ENCODE assay signal across 21 mouse cellular contexts in genomic region chr8:125419202-125419830, GRCm38 (mm10).
DNase-seq lines count a peak whose midpoint lies in the region; ATAC-seq and TF ChIP-seq lines count a peak whose summit lies in the region.
"Had no signal": no experiment of that assay in that cellular context is flagged by ENCODE, and none has a peak within 500 bp of the region (broad histone marks: within the 10 kb centered on the region; RNA-seq: fewer than 3 reads in every experiment).

No protein-coding gene starts in this region.

- no peak for TF ChIP-seq CTCF in hindbrain, postnatal 0 days (IDR thresholded peaks at IDR 0.05; ENCODE audit: low read depth)

- DNase-seq in brain, adult 2 months (ENCODE audit: low read depth, low spot score): peak; percentile 55
- peak; percentile 40 for DNase-seq in cerebellum, adult 8-10 months
- DNase-seq in hindbrain, postnatal 0 days (ENCODE audit: low spot score): peak; percentile 34
- no peak for DNase-seq in frontal cortex, postnatal 36 days (ENCODE audit: low spot score in 2 of 2)
- no peak for DNase-seq in lung, postnatal 36 days
- DNase-seq in heart, adult 18-20 months: no peak
- DNase-seq: adrenal gland, postnatal 10 days; forebrain, postnatal 0 days; heart, adult 2 months; kidney, adult 8-10 months; kidney, postnatal 25 days; layer of hippocampus, adult 9-11 months; liver; liver, postnatal 0 days; spleen, adult 18-20 months; thymus, adult 2 months had no signal

- WGBS in forebrain, embryonic 15.5 days: 72% methylated on average over 14 of the region's 14 CpGs
- WGBS in forebrain, embryonic 16.5 days: 69% methylated on average over 14 of the region's 14 CpGs
- 60% methylated on average over 14 of the region's 14 CpGs for WGBS in hindbrain, postnatal 0 days

- H3K27me3 ChIP-seq in forebrain, embryonic 15.5 days: no peaks in the 10 kb centered on the region
- H3K27me3 ChIP-seq in forebrain, embryonic 16.5 days (replicated peaks; ENCODE audit: control insufficient read depth, insufficient read depth, low read length): no peaks in the 10 kb centered on the region
- H3K27me3 ChIP-seq in hindbrain, postnatal 0 days (ENCODE audit: insufficient read depth, low read length): no peaks in the 10 kb centered on the region
- H3K27me3 ChIP-seq: heart, embryonic 15.5 days had no signal

- H3K4me2 ChIP-seq in forebrain, embryonic 15.5 days (replicated peaks): no peak overlapping the region
- H3K4me2 ChIP-seq in forebrain, embryonic 16.5 days (ENCODE audit: low read length): no peak overlapping the region
- no peak overlapping the region for H3K4me2 ChIP-seq in hindbrain, postnatal 0 days (ENCODE audit: low read depth, low read length)
- H3K4me2 ChIP-seq: heart, embryonic 15.5 days; midbrain, embryonic 11.5 days had no signal

- ATAC-seq in forebrain, embryonic 15.5 days (replicated peaks): no peak
- no peak for ATAC-seq in forebrain, embryonic 16.5 days
- no peak for ATAC-seq in hindbrain, postnatal 0 days
- ATAC-seq: forebrain, postnatal 0 days; inflammation-experienced regulatory T-cells, adult 6 months; liver, postnatal 0 days had no signal

- no peak overlapping the region for H3K4me3 ChIP-seq in forebrain, embryonic 15.5 days
- H3K4me3 ChIP-seq in forebrain, embryonic 16.5 days (replicated peaks; ENCODE audit: low read length): no peak overlapping the region
- H3K4me3 ChIP-seq in hindbrain, postnatal 0 days (ENCODE audit: low read length): no peak overlapping the region
- H3K4me3 ChIP-seq: heart, adult 2 months; heart, embryonic 15.5 days had no signal

- H3K9me3 ChIP-seq in forebrain, embryonic 15.5 days: no peaks in the 10 kb centered on the region
- H3K9me3 ChIP-seq in forebrain, embryonic 16.5 days (ENCODE audit: control insufficient read depth, low read length): no peaks in the 10 kb centered on the region
- H3K9me3 ChIP-seq in hindbrain, postnatal 0 days (ENCODE audit: low read length): no peaks in the 10 kb centered on the region
- H3K9me3 ChIP-seq: heart, embryonic 15.5 days had no signal

- peaks cover 27% of the 10 kb centered on the region for H3K36me3 ChIP-seq in forebrain, embryonic 15.5 days
- peaks cover 6% of the 10 kb centered on the region; the same call in 1 of the 2 replicates for H3K36me3 ChIP-seq in forebrain, embryonic 16.5 days (ENCODE audit: control insufficient read depth, insufficient read depth)
- H3K36me3 ChIP-seq in hindbrain, postnatal 0 days (ENCODE audit: insufficient read depth, low read length): peaks cover 8% of the 10 kb centered on the region; the same call in 1 of the 2 replicates

- H3K27ac ChIP-seq in forebrain, embryonic 15.5 days (replicated peaks): peak overlapping the region; percentile 7; the same call in 1 of the 2 replicates
- H3K27ac ChIP-seq in forebrain, embryonic 16.5 days (ENCODE audit: low read length): no peak overlapping the region
- H3K27ac ChIP-seq in hindbrain, postnatal 0 days: no peak overlapping the region
- H3K27ac ChIP-seq: heart, adult 2 months; heart, embryonic 15.5 days had no signal

- H3K9ac ChIP-seq in forebrain, embryonic 15.5 days (replicated peaks): no peak overlapping the region
- no peak overlapping the region for H3K9ac ChIP-seq in forebrain, embryonic 16.5 days (replicated peaks; ENCODE audit: low read depth, low read length)
- no peak overlapping the region for H3K9ac ChIP-seq in hindbrain, postnatal 0 days (replicated peaks; ENCODE audit: low read length)
- H3K9ac ChIP-seq: forebrain, postnatal 0 days; heart, embryonic 15.5 days; liver, postnatal 0 days had no signal

- peaks cover 20% of the 10 kb centered on the region; the same call in 1 of the 2 replicates for H3K4me1 ChIP-seq in forebrain, embryonic 15.5 days
- H3K4me1 ChIP-seq in forebrain, embryonic 16.5 days (replicated peaks; ENCODE audit: control insufficient read depth, insufficient read depth, low read length): peaks cover 8% of the 10 kb centered on the region
- H3K4me1 ChIP-seq in hindbrain, postnatal 0 days (ENCODE audit: insufficient read depth, low read length): peaks cover 8% of the 10 kb centered on the region

Comparison
In these comparisons a context has a peak if more than half of its experiments do, and no peak if none do; other contexts are left out.
1. DNase-seq: peak in brain, adult 2 months (single experiment), cerebellum, adult 8-10 months (single experiment) and hindbrain, postnatal 0 days (single experiment); none in frontal cortex, postnatal 36 days (0 of 2), lung, postnatal 36 days (single experiment) and heart, adult 18-20 months (0 of 2).